Mouse (Mus musculus): ENCODE data around the gene Igf1r.

DNA sequence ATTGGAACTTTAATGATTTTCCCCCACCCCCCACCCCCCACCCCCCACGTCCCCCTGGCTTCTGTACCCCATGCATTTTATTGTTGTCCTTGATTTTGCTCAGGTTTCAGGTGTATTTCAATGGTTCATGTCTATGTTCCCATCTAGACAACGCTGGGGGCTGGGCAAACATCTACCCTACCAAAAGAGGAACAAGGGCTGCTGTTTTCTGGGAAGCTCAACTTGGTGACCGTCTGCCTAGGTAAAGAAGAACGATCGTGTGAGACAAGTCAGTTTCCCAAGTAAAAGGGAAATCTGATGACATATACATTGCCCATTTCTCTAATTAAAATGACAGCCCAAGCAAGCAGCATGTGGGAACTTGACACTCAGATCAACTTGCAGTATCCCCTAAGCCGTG lies 107.1 kb downstream of the Igf1r start:
- no peak for TF ChIP-seq POLR2A (IDR thresholded peaks at IDR 0.05; ENCODE audit: low read depth, low read length)
- TF ChIP-seq CTCF (IDR thresholded peaks at IDR 0.05; ENCODE audit: extremely low read depth, insufficient read length, insufficient replicate concordance, low read depth, low read length) = no peak

Data from small intestine, adult 2 months (tissue).